Mouse (Mus musculus): ENCODE data around the gene Upk2.
"Not testable (repeated sequence)": the region's sequence is repeated elsewhere in the genome, so short reads cannot be mapped to it uniquely, and the experiment has no call there.

Upk2 gene

DNA sequence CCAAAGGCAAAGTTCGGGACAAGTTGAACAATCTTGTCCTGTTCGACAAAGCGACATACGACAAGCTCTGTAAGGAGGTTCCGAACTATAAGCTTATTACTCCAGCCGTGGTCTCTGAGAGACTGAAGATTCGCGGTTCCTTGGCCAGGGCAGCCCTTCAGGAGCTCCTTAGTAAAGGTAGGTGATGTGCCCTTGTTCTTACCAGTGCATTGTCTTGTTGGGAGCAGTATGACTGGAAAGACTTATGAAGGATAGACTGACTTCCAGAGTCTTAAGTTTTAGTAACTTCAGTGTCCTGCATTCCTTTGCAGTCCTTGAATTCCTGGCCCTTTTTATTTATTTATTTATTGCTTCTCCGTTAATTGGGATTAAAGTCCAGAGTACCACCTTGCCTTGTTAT is 46.1 kb downstream of the Upk2 start:
- DNase-seq (ENCODE audit: low spot score in 2 of 2): not testable (repeated sequence)

DNA sequence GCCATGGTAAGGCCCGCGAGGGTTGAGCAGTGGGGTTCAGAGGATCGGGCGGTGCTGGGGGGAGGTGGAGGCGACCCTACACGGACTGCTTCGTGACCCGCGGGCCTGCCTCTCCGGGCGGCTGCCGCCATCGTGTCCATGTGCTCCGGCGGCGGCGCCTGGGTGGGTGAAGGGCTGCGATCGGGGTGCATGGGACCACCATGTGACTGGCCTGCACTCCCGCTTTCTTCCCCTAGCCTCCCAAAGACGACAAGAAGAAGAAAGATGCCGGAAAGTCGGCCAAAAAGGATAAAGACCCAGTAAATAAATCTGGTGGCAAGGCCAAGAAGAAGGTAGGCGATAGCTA is 47.1 kb downstream of the Upk2 start:
- DNase-seq (ENCODE audit: low spot score in 2 of 2): no peak

DNA sequence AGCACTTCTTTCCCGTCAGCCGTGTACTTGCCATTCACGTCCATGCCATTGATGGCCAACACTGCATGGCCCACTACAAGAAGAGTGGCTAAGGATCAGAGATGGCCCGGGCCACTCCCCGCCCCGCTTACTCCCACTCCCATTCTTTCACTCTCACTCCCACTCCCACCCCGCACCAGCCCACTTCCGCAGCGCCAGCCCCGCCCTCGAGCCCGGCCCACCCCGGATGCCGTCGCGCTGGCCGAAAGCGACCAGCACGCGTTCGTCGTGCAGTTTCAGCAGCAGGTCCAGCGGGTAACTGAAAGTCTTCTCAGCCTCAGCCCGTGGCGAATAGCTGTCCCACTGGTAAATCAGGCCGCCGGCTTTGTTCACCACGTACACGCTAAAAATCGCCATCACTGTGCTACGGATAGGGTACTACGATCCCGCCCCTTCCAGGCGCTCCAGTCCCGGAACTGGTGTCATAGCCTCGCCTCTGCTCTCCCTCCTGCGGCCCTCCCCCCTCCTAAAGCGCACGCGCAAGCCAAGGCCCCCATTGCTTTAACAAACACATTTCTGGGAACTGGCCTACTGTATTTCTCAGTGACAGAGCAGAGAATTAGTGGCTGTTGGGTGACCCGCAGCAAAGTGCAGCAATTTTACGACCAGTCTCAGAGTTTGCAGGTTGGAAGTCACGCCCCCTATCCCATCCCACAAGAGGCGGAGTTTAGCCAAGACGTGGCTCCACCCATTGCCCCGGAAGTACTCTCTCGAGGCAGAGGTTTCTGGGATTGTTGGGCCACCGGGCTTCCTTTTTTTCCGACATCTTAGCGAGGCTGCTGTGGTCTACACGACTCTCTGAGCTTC is 47.6 kb downstream of the Upk2 start, which contains the start of the genes Rps25 and Trappc4:
TSS of gene Rps25 (plus strand) at position 234 of the 846 bp plus-strand sequence.
TSS of gene Trappc4 (minus strand) at position 695 of the 846 bp plus-strand sequence.
- DNase-seq (ENCODE audit: low spot score in 2 of 2): peak; percentile 89 to 93

DNA sequence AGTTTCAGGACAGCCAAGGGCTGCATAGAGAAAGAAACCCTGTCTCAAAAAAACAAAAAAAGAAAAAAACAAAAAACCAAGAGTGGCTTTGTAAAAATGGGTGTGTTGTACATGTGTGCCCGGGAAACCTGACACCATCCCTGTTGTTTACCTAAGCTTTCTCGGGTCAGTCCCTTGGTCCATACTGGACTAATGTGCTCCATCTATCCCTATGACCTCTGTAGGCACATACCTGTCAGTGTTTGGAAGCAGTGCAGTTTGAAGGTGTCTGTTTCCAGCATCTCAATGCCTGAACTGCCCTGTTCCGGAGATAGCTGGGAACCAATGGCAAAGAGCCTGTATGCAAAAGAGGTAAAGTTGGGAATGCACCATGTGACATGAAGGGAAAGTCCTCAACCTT is 49.8 kb downstream of the Upk2 start:
- DNase-seq (ENCODE audit: low spot score in 2 of 2): no peak
